Mouse (Mus musculus) midbrain, embryonic 11.5 days (tissue): Measurements from ENCODE around the gene Ren1. TPM values are rescaled to one million over a fixed set of nuclear protein-coding genes. Genes with fewer than 3 reads are reported as not detected.
"Not testable (repeated sequence)": the region's sequence is repeated elsewhere in the genome, so short reads cannot be mapped to it uniquely, and the experiment has no call there.

Source experiments
- ATAC-seq: fragments of 200-750 bp; cut with Nextera tagmentation; 2 replicates; pipeline ENCODE4 v1.8.0; 2017; ENCODE audit warnings: moderate TSS enrichment, moderate library complexity; ENCODE audit not compliant: low FRiP score
- DNase-seq: peaks from one replicate; pipeline ENCODE4 v3.0.0; 2015; ENCODE audit warnings: low spot score; ENCODE audit errors: missing footprints
- H3K27ac ChIP-seq: fragments of 300-500 bp; sonication (generic); 2 replicates; pipeline ENCODE4 v1.5.1; 2014; ENCODE audit warnings: low read depth, low read length
- H3K27me3 ChIP-seq: fragments of 300-500 bp; sonication (generic); 2 replicates; pipeline ENCODE4 v1.6.1; 2014; ENCODE audit warnings: mild to moderate bottlenecking, low read length, moderate library complexity, mixed read lengths; ENCODE audit not compliant: control insufficient read depth, insufficient read depth
- H3K36me3 ChIP-seq: fragments of 300-500 bp; sonication (generic); 2 replicates; pipeline ENCODE4 v1.6.1; 2014; ENCODE audit warnings: mild to moderate bottlenecking, low read length, moderate library complexity, mixed read lengths; ENCODE audit not compliant: control insufficient read depth, insufficient read depth
- H3K4me1 ChIP-seq: fragments of 300-500 bp; sonication (generic); 2 replicates; pipeline ENCODE4 v1.6.1; 2014; ENCODE audit warnings: low read length; ENCODE audit not compliant: control insufficient read depth, insufficient read depth
- H3K4me2 ChIP-seq: fragments of 300-500 bp; sonication (generic); 2 replicates; pipeline ENCODE4 v1.6.1; 2014; ENCODE audit warnings: mild to moderate bottlenecking, moderate library complexity
- H3K4me3 ChIP-seq: fragments of 300-500 bp; sonication (generic); 2 replicates; pipeline ENCODE4 v1.5.1; 2014; ENCODE audit warnings: low read depth, low read length
- H3K9ac ChIP-seq: fragments of 300-500 bp; sonication (generic); 2 replicates; pipeline ENCODE4 v1.6.1; 2014; ENCODE audit warnings: low read length
- H3K9me3 ChIP-seq: fragments of 300-500 bp; sonication (generic); 2 replicates; pipeline ENCODE4 v1.6.1; 2016; ENCODE audit warnings: low read length; ENCODE audit not compliant: control insufficient read depth
- WGBS: fragments of 180-500 bp; shearing (Covaris S2); extraction: QIAGEN DNeasy Blood & Tissue Kit; methylation state at CpG from one replicate; pipeline ENCODE4 v1.1.7; 2014; 5-methylcytosine and 5-hydroxymethylcytosine counted together
- polyA plus RNA-seq: library from polyadenylated mRNA; unstranded; fragments of >200 nt; fragmentation: Nextera tagmentation; extraction: Ambion mirVana; gene quantifications from 2 replicates; pipeline ENCODE4 v1.2.1, GENCODE M21; 2014

The Ren1 gene
- polyA plus RNA-seq, 1 experiment from 2014 or later: not detected

- 34% methylated on average over 3 of the region's 3 CpGs for WGBS
- H3K4me3 ChIP-seq: no peak overlapping the region
- H3K27ac ChIP-seq: no peak overlapping the region
- peaks cover 12% of the 10 kb centered on the region; the same call in 1 of the 2 replicates for H3K27me3 ChIP-seq
- no peak overlapping the region for H3K4me2 ChIP-seq
- H3K9ac ChIP-seq: no peak overlapping the region
- no peaks in the 10 kb centered on the region for H3K9me3 ChIP-seq
- H3K4me1 ChIP-seq: peaks cover 18% of the 10 kb centered on the region
- no peaks in the 10 kb centered on the region for H3K36me3 ChIP-seq
- DNase-seq: no peak
- peak; percentile 60; the same call in 1 of the 2 replicates for ATAC-seq
Measured at GRCm38 (mm10) chr1:133331142-133331541, 19.2 kb upstream of the Ren1 start.

GRCm38 (mm10) chr1:133332656-133333430 is 17.5 kb upstream of the Ren1 start:
- WGBS: 90% methylated on average over 11 of the region's 11 CpGs
- Histone ChIP-seq H3K4me3 (no peak overlapping the region), H3K9ac (no peak overlapping the region), H3K27ac (no peak overlapping the region), H3K36me3 (no peaks in the 10 kb centered on the region), H3K4me1 (peaks cover 18% of the 10 kb centered on the region), H3K4me2 (no peak overlapping the region), H3K27me3 (peaks cover 12% of the 10 kb centered on the region; the same call in 1 of the 2 replicates), H3K9me3 (no peaks in the 10 kb centered on the region)
- ATAC-seq (no peak), DNase-seq (no peak)

GRCm38 (mm10) chr1:133333937-133334336 is 16.4 kb upstream of the Ren1 start:
- Histone ChIP-seq H3K4me3 (no peak overlapping the region), H3K36me3 (no peaks in the 10 kb centered on the region), H3K4me2 (no peak overlapping the region), H3K4me1 (peaks cover 14% of the 10 kb centered on the region), H3K9ac (no peak overlapping the region), H3K27me3 (peaks cover 9% of the 10 kb centered on the region; the same call in 1 of the 2 replicates), H3K9me3 (no peaks in the 10 kb centered on the region), H3K27ac (no peak overlapping the region)
- peak; percentile 16; the same call in 1 of the 2 replicates for ATAC-seq
- DNase-seq: peak; percentile 91
- 47% methylated on average over 6 of the region's 6 CpGs for WGBS

- not testable (repeated sequence) for H3K4me1 ChIP-seq, ATAC-seq, H3K36me3 ChIP-seq, H3K9ac ChIP-seq, H3K27ac ChIP-seq, H3K27me3 ChIP-seq, H3K9me3 ChIP-seq, H3K4me3 ChIP-seq, H3K4me2 ChIP-seq, DNase-seq
- WGBS: 57% methylated on average over 1 of the region's 1 CpGs
Measured at GRCm38 (mm10) chr1:133340403-133340802, 9.9 kb upstream of the Ren1 start.

- no peak overlapping the region for H3K27ac ChIP-seq
- 95% methylated on average over 2 of the region's 2 CpGs for WGBS
- no peak for DNase-seq
Measured at GRCm38 (mm10) chr1:133344357-133344756, 6.0 kb upstream of the Ren1 start.

GRCm38 (mm10) chr1:133346531-133346930 is 3.8 kb upstream of the Ren1 start:
- ATAC-seq: no peak
- Histone ChIP-seq H3K27me3 (no peaks in the 10 kb centered on the region), H3K4me1 (no peaks in the 10 kb centered on the region), H3K4me3 (no peak overlapping the region), H3K36me3 (no peaks in the 10 kb centered on the region), H3K9me3 (no peaks in the 10 kb centered on the region), H3K4me2 (no peak overlapping the region), H3K27ac (no peak overlapping the region), H3K9ac (no peak overlapping the region)
- no peak for DNase-seq
- 89% methylated on average over 9 of the region's 9 CpGs for WGBS

More at GRCm38 (mm10) chr1:133344357-133344756, 6.0 kb upstream of the Ren1 start:
- Histone ChIP-seq H3K9me3 (no peaks in the 10 kb centered on the region), H3K4me3 (no peak overlapping the region), H3K9ac (no peak overlapping the region), H3K27me3 (no peaks in the 10 kb centered on the region), H3K4me2 (no peak overlapping the region), H3K4me1 (no peaks in the 10 kb centered on the region), H3K36me3 (no peaks in the 10 kb centered on the region)
- no peak for ATAC-seq

GRCm38 (mm10) chr1:133347226-133347625 is 3.1 kb upstream of the Ren1 start:
- Histone ChIP-seq H3K27me3 (no peaks in the 10 kb centered on the region), H3K27ac (no peak overlapping the region), H3K9ac (no peak overlapping the region), H3K4me2 (no peak overlapping the region), H3K4me3 (no peak overlapping the region), H3K36me3 (no peaks in the 10 kb centered on the region), H3K9me3 (no peaks in the 10 kb centered on the region), H3K4me1 (0 out of 2 replicates have a peak, but pooled peaks cover 3% of the 10 kb centered on the region)
- DNase-seq (no peak), ATAC-seq (no peak)
- whole genome bisulfite sequencing: 75% methylated on average over 3 of the region's 3 CpGs

GRCm38 (mm10) chr1:133347693-133348520 is 2.4 kb upstream of the Ren1 start:
- Histone ChIP-seq H3K9ac (no peak overlapping the region), H3K27me3 (no peaks in the 10 kb centered on the region), H3K4me3 (no peak overlapping the region), H3K27ac (no peak overlapping the region), H3K4me2 (no peak overlapping the region), H3K9me3 (no peaks in the 10 kb centered on the region), H3K4me1 (0 out of 2 replicates have a peak, but pooled peaks cover 3% of the 10 kb centered on the region), H3K36me3 (no peaks in the 10 kb centered on the region)
- WGBS: 79% methylated on average over 11 of the region's 11 CpGs
- DNase-seq (no peak), ATAC-seq (no peak)

- Histone ChIP-seq H3K4me3 (no peak overlapping the region), H3K27me3 (no peaks in the 10 kb centered on the region), H3K4me1 (0 out of 2 replicates have a peak, but pooled peaks cover 3% of the 10 kb centered on the region), H3K27ac (no peak overlapping the region), H3K4me2 (no peak overlapping the region), H3K36me3 (no peaks in the 10 kb centered on the region), H3K9me3 (no peaks in the 10 kb centered on the region), H3K9ac (no peak overlapping the region)
- ATAC-seq (no peak), DNase-seq (no peak)
- WGBS: 29% methylated on average over 9 of the region's 9 CpGs
Measured at GRCm38 (mm10) chr1:133351762-133352161, 1.5 kb downstream of the Ren1 start.
